Mouse (Mus musculus) liver, embryonic 16.5 days (tissue): ENCODE results near the gene Frmd4b. TPM values are rescaled to one million over a fixed set of nuclear protein-coding genes. Genes with fewer than 3 reads are reported as not detected.

Source experiments
- ATAC-seq: fragments of 200-750 bp; cut with Nextera tagmentation; 2 replicates; pipeline ENCODE4 v1.8.0; 2017; ENCODE audit warnings: low read depth, mild to moderate bottlenecking, moderate number of reproducible peaks, moderate library complexity
- H3K27ac ChIP-seq: fragments of 300-500 bp; sonication (generic); 2 replicates; pipeline ENCODE4 v1.5.1; 2014; ENCODE audit warnings: mild to moderate bottlenecking, low read length
- H3K27me3 ChIP-seq: fragments of 300-500 bp; sonication (generic); 2 replicates; pipeline ENCODE4 v1.6.1; 2014; ENCODE audit warnings: low read depth, low read length, mixed read lengths; ENCODE audit not compliant: control insufficient read depth, insufficient read depth
- H3K36me3 ChIP-seq: fragments of 300-500 bp; sonication (generic); 2 replicates; pipeline ENCODE4 v1.6.1; 2014; ENCODE audit warnings: mild to moderate bottlenecking; ENCODE audit not compliant: control insufficient read depth, insufficient read depth
- H3K4me1 ChIP-seq: fragments of 300-500 bp; sonication (generic); 2 replicates; pipeline ENCODE4 v1.6.1; 2014; ENCODE audit warnings: low read depth, low read length, mixed read lengths; ENCODE audit not compliant: control insufficient read depth
- H3K4me2 ChIP-seq: fragments of 300-500 bp; sonication (generic); 2 replicates; pipeline ENCODE4 v1.6.1; 2014; ENCODE audit warnings: low read depth, low read length, mixed read lengths
- H3K4me3 ChIP-seq: fragments of 300-500 bp; sonication (generic); 2 replicates; pipeline ENCODE4 v1.5.1; 2014; ENCODE audit warnings: low read depth, mild to moderate bottlenecking, low read length
- H3K9ac ChIP-seq: fragments of 300-500 bp; sonication (generic); 2 replicates; pipeline ENCODE4 v1.6.1; 2014; ENCODE audit warnings: low read depth, low read length
- H3K9me3 ChIP-seq: fragments of 300-500 bp; sonication (generic); replicated peaks from 2 replicates; pipeline ENCODE4 v1.6.1; 2016; ENCODE audit warnings: low read length; ENCODE audit not compliant: control insufficient read depth
- WGBS: fragments of 180-500 bp; shearing (Covaris S2); extraction: QIAGEN DNeasy Blood & Tissue Kit; methylation state at CpG from one replicate; pipeline ENCODE4 v1.1.7; 2014; ENCODE audit not compliant: insufficient replicate concordance; 5-methylcytosine and 5-hydroxymethylcytosine counted together
- polyA plus RNA-seq: library from polyadenylated mRNA; unstranded; fragments of >200 nt; fragmentation: Nextera tagmentation; extraction: Ambion mirVana; gene quantifications from 2 replicates; pipeline ENCODE4 v1.2.1, GENCODE M21; 2015

Gene Frmd4b
- polyA plus RNA-seq, 1 experiment from 2014 or later: 8.9 TPM

DNA sequence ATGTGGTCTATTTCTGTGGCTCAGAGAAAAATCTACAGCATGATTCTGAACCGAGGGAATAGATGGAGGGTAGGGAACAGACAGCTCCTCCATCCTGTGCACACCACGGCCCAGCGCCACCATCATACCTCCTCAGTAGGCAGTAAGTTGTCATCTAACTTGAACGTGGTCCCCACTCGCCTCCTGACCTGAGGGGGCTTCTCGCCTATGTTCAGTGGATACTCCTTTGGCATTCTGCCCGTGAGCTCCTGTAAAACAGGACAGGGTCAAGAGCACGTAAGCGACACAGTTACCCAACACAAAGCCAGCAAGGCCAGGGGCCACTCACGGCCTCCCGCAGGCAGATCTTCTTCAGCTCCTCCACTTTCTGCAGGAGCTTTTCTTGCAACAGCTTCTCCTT, 311.0 kb downstream of the Frmd4b start:
- no peak overlapping the region for H3K4me3 ChIP-seq
- H3K9ac ChIP-seq: no peak overlapping the region
- H3K4me2 ChIP-seq: no peak overlapping the region
- no peak for ATAC-seq
- H3K27me3 ChIP-seq: no peaks in the 10 kb centered on the region
- H3K9me3 ChIP-seq: no peaks in the 10 kb centered on the region
- 75% methylated on average over 11 of the region's 11 CpGs for WGBS
- H3K27ac ChIP-seq: no peak overlapping the region
- H3K4me1 ChIP-seq: no peaks in the 10 kb centered on the region; the same call in 1 of the 2 replicates
- peaks cover 3% of the 10 kb centered on the region; the same call in 1 of the 2 replicates for H3K36me3 ChIP-seq

DNA sequence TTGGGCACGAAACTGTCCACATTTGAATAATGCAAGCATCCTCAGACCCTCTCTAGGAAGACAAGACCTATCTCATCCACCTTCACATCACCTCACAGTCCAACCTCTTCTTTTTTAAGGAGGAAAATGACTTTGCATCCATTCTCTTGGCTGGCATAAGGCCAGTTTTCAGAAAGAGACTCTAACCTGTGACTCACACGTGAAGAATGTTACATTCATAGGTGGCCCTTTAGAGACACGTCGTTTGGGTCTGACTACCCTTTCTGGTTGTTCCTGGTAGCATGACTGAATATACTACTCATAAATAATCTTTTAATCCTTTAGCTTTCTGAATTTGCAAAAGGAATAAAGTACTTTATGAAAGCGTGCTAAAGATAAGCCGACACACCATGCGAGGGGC, 311.9 kb downstream of the Frmd4b start:
- no peak for ATAC-seq
- Histone ChIP-seq H3K4me3 (no peak overlapping the region), H3K4me1 (no peaks in the 10 kb centered on the region), H3K9me3 (no peaks in the 10 kb centered on the region), H3K27ac (no peak overlapping the region), H3K36me3 (peaks cover 3% of the 10 kb centered on the region; the same call in 1 of the 2 replicates), H3K4me2 (no peak overlapping the region), H3K9ac (no peak overlapping the region), H3K27me3 (no peaks in the 10 kb centered on the region)
- 67% methylated on average over 7 of the region's 7 CpGs for WGBS

DNA sequence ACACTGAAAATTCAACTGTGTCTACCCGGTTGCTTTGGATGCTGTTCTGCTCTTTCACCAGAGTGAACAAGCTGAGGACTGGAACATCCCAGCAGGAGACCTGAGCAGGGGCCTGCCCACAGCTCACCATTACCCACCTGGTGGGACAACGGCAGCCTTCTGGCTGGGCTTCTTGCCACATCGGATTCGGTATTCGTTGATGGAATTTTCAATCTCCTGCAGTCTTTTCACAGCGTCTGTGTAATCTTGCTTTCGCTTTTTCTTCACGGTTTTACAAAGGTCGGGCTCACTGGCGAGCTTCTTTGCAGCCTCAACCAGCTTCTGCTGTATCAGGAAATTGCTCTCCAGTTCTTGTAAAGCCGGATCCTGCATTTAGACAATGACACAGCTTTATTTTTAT, 312.3 kb downstream of the Frmd4b start:
- no peak for ATAC-seq
- H3K4me1 ChIP-seq: no peaks in the 10 kb centered on the region
- no peaks in the 10 kb centered on the region for H3K9me3 ChIP-seq
- H3K4me2 ChIP-seq: no peak overlapping the region
- H3K9ac ChIP-seq: no peak overlapping the region
- peaks cover 3% of the 10 kb centered on the region; the same call in 1 of the 2 replicates for H3K36me3 ChIP-seq
- H3K27me3 ChIP-seq: no peaks in the 10 kb centered on the region
- no peak overlapping the region for H3K4me3 ChIP-seq
- WGBS: 63% methylated on average over 11 of the region's 11 CpGs
- H3K27ac ChIP-seq: no peak overlapping the region

DNA sequence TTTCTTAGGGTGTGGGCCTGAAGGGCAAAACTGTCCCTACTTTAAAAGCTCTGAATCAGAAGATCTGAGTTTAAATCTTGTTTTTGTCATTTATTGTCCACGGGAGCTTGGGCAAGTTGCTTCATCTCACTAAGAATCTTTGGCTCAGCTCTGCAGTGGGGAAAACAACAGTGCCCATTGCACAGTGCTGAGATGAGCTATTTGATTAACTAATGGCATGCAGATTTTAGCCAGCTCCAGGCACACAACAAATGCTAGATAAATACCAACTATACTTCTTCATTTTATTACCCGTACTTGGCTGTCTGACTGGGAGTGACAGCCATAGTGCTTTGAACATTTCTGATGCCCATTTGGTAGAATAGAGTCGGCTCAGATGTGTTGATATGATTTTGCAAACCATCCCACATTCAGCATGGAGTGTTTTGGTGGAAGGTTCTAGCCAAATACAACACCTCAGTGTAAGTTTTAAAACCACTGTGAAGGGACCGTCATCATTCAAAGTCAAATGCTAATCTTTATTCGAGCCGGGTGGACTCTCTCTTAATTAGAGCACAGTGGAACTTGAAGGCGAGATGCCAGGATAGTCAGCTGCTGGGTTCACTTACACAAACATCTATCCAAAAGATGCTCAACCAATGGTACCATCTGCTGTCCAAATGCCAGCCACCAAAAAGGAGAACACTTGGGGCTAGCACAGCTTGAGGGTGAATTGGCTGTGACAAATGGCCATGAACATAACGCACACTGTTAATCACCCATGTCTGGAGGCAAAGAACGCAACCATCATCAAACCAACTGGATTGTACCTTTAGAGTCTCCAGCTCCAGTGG, 313.8 kb downstream of the Frmd4b start:
- WGBS: 73% methylated on average over 9 of the region's 9 CpGs
- Histone ChIP-seq H3K9me3 (no peaks in the 10 kb centered on the region), H3K4me1 (no peaks in the 10 kb centered on the region), H3K4me2 (no peak overlapping the region), H3K9ac (no peak overlapping the region), H3K36me3 (peaks cover 3% of the 10 kb centered on the region; the same call in 1 of the 2 replicates), H3K27ac (no peak overlapping the region), H3K27me3 (no peaks in the 10 kb centered on the region), H3K4me3 (no peak overlapping the region)
- ATAC-seq: no peak

DNA sequence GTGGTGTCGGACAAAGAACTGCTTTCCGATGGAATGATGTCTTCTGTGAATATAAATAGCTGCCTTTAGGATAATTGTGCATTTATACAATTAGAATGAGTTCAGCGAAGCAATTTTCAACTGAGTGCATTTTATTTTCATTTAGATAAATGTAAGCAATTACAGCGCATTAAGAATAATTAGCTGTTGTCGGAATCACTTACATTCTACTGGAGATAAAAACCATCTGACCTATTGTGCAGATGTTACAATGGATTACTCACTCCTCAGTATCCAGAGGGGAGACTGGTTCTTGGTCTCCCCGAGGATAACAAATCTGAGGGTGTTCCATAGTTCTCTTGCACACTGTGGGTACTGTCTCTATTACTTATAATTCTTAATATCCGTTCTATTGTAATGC, 315.0 kb downstream of the Frmd4b start:
- H3K4me3 ChIP-seq: no peak overlapping the region
- no peak for ATAC-seq
- no peaks in the 10 kb centered on the region for H3K27me3 ChIP-seq
- peaks cover 3% of the 10 kb centered on the region; the same call in 1 of the 2 replicates for H3K36me3 ChIP-seq
- no peak overlapping the region for H3K9ac ChIP-seq
- no peaks in the 10 kb centered on the region for H3K4me1 ChIP-seq
- H3K4me2 ChIP-seq: no peak overlapping the region
- WGBS: 70% methylated on average over 7 of the region's 7 CpGs
- H3K27ac ChIP-seq: no peak overlapping the region
- H3K9me3 ChIP-seq: no peaks in the 10 kb centered on the region

DNA sequence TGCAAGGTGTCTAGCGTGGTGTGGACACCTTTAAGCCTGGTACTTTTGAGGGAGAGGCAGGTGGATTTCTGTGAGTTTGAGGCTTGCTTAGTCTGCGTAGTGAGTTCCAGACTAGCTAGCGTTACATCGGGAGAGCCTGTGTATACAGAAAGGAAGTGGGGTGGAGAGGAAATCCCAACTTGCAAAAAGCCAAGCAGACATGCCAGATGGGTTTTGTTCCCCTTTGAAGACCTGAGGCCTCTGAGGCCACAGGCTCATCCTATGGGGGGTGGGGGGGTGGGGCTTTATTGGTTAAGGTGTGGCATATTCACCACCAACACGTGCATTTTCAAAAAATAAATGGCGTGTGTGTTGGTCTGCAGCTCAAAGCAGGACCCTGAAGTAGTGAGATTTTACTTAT, 316.7 kb downstream of the Frmd4b start:
- no peak overlapping the region for H3K4me3 ChIP-seq
- no peaks in the 10 kb centered on the region for H3K27me3 ChIP-seq
- no peak for ATAC-seq
- 32% methylated on average over 6 of the region's 6 CpGs for WGBS
- H3K9me3 ChIP-seq: no peaks in the 10 kb centered on the region
- no peak overlapping the region for H3K27ac ChIP-seq
- no peak overlapping the region for H3K9ac ChIP-seq
- H3K36me3 ChIP-seq: peaks cover 3% of the 10 kb centered on the region; the same call in 1 of the 2 replicates
- no peak overlapping the region for H3K4me2 ChIP-seq
- no peaks in the 10 kb centered on the region for H3K4me1 ChIP-seq

DNA sequence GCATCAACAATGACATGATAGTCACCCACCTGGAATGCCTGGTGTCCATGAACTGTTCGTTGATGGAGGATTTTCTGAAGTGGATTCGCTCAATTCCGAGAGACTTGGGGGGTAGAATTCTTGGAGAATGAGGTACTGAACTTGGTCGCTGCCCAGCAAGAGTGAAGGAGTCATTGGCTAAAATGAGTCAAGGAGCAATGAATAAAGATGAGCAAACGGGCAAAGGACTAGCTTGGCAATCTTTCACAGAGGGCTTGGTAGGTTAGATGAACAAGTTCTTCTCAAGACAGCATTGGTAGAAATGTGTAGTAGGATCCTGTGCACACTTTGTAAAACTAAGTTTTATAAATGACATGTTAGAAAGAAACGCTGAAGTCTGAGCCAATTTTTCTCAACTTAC, 317.2 kb downstream of the Frmd4b start:
- no peaks in the 10 kb centered on the region for H3K4me1 ChIP-seq
- no peaks in the 10 kb centered on the region for H3K27me3 ChIP-seq
- H3K4me2 ChIP-seq: no peak overlapping the region
- H3K9ac ChIP-seq: no peak overlapping the region
- no peak overlapping the region for H3K27ac ChIP-seq
- ATAC-seq: no peak
- H3K9me3 ChIP-seq: no peaks in the 10 kb centered on the region
- 75% methylated on average over 6 of the region's 6 CpGs for WGBS
- no peak overlapping the region for H3K4me3 ChIP-seq
- H3K36me3 ChIP-seq: peaks cover 3% of the 10 kb centered on the region; the same call in 1 of the 2 replicates

DNA sequence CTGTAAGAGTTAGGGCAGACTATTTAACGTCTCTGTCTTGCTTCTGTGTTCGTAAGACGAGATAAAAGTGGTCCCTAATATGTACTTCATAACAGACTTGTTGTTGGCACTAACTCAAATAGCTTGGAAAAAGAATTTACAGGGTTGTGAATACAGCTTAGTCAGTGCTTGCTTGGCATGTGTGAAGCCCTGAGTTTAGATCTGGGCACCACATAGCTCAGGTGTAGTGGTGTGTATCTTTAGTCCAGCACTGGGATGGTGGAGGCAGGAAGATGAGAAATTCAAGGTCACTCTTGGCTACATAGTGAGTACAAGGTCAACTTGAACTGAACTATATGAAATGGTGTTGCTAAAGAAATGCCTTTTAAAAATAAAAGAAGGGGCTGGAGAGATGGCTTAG, 320.2 kb downstream of the Frmd4b start:
- Histone ChIP-seq H3K4me2 (no peak overlapping the region), H3K4me1 (no peaks in the 10 kb centered on the region), H3K4me3 (no peak overlapping the region), H3K27ac (no peak overlapping the region), H3K9ac (no peak overlapping the region), H3K27me3 (no peaks in the 10 kb centered on the region), H3K36me3 (no peaks in the 10 kb centered on the region; the same call in 1 of the 2 replicates), H3K9me3 (no peaks in the 10 kb centered on the region)
- no peak for ATAC-seq
- 52% methylated on average over 3 of the region's 3 CpGs for WGBS

DNA sequence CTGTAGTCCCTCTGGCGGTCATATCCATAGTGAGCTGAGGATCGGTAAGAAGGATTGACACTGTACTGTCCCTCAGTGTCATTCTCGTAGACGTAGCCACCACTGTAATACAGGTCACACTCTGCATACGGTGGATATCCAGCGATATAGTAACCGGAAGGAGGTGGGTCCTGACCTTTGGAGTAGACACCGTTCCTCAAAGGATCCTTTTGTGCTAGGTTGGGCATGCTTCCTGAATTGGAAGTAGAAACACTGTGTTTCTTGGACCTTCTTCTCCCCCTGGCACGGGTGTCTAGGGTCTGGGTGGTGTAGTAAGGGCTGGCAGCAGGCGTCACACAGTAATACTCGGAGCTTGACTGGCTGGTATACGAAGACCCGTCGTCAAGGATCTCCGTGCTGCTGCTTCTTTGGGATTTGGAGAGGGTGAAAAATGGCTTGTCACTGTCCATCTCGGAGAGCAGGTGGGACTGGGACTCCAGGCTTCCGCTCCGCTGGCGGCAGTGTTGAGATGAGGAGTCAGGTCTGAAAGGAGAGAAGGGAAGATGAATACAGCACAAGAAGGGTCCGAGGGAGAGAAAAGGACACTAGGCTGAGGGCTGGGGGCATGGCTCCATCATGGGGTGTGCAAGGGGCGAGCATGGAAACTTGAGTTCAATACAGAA, 321.3 kb downstream of the Frmd4b start:
- Histone ChIP-seq H3K9me3 (no peaks in the 10 kb centered on the region), H3K4me2 (no peak overlapping the region), H3K36me3 (no peaks in the 10 kb centered on the region; the same call in 1 of the 2 replicates), H3K27ac (no peak overlapping the region), H3K27me3 (no peaks in the 10 kb centered on the region), H3K4me3 (no peak overlapping the region), H3K4me1 (peaks cover 3% of the 10 kb centered on the region; the same call in 1 of the 2 replicates), H3K9ac (no peak overlapping the region)
- no peak for ATAC-seq
- 76% methylated on average over 21 of the region's 21 CpGs for WGBS
